Mouse (Mus musculus): ENCODE data around the gene Lipe.
"Not testable (repeated sequence)": the region's sequence is repeated elsewhere in the genome, so short reads cannot be mapped to it uniquely, and the experiment has no call there.

Lipe gene

DNA sequence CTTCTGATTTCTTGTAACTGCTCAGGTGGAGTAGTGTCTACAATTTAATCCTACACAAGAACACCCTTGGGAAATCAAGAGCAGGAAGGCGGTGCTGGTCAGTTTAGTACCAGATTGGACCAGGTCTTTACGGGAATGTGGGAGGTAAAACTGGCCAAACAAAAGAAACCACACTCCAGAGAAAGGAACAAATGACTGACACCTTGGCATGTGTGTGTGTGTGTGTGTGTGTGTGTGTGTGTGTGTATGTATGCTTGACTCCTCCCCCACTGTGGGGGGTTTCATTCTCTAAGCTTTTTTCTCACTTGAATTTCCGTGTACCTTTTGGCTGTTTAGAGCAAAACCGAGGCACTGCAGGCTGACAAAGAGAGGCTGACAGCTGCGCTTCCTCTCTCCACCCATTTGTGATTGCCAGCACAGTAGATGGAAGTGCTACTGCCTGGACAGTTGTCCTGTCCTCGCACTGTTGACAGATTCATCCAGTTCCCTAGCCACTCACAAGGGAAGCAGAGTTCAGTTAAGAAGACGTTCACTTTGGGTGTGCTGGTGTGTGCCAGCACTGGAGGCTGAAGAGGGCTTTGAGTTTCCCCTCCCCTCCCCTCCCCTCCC lies 14.4 kb upstream of the Lipe start, which contains the start of gene Cxcl17:
Gene Cxcl17 (minus strand): TSS at position 54 of the 609 bp plus-strand sequence.
- no peak for DNase-seq (ENCODE audit: low read depth)

DNA sequence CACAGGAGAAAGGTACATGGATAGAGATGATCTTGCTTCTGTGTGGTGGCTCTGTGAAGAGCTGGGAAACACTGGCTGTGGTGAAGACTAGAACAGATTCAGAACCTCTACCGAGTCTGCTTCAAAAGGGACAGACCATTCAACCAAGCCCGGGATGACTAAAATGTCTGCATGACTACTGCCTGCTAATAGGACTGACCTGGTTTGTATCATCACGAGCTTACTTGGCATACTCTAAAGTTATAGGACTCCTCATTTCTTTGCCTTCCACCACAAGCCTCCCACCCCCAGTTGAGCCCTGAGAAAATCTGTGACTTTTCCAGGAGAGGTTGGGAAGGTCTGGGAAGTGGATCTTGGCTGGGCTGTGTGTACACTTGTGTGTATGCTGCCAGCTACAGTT lies 13.4 kb upstream of the Lipe start:
- DNase-seq (ENCODE audit: low read depth) = no peak

DNA sequence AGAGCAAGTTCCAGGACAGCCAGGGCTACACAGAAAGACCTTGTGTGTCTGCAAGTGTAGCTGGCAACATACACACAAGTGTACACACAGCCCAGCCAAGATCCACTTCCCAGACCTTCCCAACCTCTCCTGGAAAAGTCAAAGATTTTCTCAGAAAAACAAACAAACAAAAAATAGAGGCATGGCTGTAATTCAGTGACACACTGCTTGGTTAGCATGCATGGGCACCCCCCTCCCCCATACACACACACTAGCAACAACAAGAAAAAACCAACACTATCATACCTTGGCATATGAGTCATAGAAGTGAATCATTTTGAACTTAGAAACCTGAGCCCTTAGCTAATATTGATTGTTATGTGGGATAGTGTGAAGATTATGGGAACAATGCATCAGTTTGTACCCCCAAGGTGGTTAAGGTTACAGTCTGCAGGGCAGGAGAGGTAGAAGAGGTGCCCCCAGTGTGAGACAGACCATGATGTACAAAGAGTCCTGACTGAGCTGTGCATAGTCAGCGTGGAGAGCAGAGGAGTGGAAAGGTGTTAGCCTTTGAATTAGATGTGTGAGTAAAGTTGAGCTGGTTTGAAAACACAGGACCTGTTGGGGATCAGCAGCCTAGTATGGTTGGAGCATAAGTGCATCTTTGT lies 12.6 kb upstream of the Lipe start:
- DNase-seq (ENCODE audit: low read depth) = no peak

DNA sequence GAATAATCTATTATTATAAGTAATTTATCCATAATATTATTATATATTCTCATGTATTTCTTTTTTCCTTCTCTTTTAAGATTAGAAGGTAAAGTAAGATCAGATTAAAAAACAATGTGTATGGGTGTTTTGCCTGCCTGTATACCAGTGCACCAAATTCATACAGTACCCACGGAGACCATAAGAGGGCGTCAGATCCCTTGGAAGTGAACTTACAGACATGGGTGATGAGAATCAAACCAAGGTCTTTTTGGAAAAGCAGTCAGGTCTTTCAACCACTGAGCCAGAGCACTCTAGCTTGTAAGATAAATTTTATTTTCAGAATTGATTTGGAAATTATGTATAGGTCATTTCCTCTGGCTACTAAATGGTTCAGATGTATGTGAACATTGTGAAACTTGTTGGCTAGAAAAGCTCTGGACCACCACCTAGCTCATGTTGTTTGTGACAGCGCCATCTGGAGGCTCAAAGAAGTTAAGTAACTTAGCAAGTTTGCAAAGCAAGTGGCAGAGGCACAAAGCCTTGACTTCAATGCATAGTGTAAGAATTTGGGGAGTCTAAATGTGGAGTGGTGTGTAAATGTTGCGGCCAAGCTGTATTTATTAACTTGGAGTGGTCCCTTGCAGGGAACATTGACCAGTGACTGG lies 10.7 kb upstream of the Lipe start:
- peak; percentile 66 for DNase-seq (ENCODE audit: low read depth)

DNA sequence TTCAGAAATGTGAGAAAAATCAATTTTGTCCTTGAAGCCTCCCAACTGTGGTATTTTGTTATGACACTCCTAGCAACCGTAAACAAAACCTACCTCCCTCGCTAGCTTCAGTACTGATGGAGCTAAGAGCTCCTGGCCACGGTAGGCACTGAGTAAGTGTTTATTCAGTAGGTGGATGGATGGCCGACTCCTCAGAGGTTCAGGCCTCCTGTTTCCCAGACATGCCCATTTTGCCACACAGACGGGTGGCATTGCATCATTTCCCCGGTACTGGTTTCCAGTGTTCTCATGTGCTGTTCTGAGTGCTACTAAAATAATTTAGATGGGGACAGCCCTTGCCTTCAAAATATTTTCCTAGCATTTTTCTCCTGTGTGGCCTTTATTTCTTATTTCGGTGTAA lies 8.0 kb upstream of the Lipe start:
- DNase-seq (ENCODE audit: low read depth) = no peak

DNA sequence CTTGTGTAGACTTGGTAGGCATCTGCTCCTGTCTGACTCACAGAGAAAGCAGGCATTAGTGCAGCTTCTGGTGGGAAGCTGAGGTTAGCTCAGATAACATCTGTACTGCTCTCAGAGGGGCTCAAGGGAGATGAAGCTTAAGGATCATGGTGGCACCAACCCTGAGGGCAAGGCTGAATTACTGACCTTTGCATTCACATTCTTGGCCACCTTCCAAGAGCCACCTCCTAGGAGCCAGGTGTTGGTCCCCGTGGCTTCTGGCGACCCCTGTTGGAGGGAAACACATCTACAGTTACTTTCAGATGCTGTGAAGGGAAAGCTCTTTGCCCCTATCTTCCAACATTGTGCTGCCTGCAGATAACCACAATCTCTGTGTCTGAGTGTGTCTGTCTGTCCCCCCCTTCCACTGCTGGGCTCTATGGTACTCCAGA lies 4.2 kb upstream of the Lipe start:
- DNase-seq (ENCODE audit: low read depth) = peak; percentile 77

DNA sequence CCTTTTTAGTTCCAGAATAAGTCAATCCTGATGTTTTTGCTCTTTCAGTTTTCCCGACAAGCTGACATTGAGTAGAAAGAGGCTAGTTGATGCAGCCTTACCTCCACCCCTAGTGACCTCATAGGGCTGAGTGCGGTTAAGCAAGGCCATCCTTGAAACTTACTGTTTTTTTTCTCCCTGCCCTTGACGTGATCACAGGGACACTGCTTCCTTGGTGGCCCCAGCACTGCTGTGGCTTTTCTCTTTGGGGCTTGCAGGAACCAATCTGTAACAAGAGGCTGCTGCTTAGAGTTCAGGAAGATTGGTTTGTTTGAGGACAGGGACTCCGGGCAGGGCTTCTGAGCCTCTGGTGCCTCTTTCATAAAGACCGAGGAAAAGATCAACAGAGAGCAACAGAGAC lies 3.5 kb upstream of the Lipe start:
- DNase-seq (ENCODE audit: low read depth) = no peak

DNA sequence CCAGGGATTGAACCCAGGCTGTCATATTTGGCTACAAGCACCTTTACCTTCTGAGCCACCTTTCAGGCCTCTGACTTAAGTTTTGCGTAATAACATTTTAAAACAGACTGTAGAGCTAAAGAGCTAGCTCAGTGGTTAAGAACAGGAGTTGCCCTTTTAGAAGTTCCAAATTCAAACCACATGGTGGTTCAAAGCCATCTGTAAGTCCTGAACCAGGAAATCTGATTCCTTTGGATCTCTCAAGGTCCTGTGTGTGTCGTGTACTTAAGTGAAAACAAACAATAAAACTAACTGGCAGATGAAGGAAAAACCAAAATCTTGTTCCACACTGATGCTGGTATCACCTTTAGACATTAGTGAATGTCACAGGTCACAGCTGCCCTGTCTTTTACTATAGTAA lies 3.0 kb upstream of the Lipe start:
- DNase-seq (ENCODE audit: low read depth) = no peak

DNA sequence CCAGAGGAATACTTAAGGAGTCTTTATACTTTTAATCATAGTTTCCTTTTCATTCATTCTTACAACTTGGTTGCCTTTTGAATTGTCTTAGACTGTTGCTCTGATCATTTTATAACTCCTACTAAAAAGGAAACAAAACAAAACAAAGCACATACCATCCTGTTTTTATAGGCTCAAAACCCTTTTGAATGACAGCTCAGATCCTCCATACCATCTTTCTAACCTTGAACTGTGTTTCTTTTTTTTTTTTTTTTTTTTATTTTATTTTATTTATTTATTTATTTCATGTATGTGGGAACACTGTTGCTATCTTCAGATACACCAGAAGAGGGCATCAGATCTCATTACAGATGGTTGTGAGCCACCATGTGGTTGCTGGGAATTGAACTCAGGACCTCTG lies 518 bp upstream of the Lipe start:
- not testable (repeated sequence) for DNase-seq (ENCODE audit: low read depth)

DNA sequence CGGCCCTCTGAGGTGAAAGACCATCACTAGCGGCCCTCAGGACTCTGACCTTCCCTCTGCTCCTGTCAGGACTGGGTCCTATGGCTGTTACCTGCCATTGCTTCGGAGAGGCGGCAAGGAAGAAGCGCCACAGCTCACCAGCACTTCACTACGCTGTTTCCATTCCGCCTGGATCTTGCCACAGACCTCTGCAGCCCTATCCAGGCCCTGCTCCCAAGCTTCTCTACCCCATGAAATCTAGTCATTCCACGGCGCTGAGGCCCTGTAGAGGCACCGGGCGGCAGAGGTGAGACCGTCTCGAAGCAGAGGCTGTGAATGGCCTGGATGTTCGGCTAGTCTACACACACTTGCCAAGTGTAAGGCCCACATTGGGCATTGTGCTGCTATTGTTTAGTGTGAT lies 1.9 kb downstream of the Lipe start:
- no peak for DNase-seq (ENCODE audit: low read depth)

DNA sequence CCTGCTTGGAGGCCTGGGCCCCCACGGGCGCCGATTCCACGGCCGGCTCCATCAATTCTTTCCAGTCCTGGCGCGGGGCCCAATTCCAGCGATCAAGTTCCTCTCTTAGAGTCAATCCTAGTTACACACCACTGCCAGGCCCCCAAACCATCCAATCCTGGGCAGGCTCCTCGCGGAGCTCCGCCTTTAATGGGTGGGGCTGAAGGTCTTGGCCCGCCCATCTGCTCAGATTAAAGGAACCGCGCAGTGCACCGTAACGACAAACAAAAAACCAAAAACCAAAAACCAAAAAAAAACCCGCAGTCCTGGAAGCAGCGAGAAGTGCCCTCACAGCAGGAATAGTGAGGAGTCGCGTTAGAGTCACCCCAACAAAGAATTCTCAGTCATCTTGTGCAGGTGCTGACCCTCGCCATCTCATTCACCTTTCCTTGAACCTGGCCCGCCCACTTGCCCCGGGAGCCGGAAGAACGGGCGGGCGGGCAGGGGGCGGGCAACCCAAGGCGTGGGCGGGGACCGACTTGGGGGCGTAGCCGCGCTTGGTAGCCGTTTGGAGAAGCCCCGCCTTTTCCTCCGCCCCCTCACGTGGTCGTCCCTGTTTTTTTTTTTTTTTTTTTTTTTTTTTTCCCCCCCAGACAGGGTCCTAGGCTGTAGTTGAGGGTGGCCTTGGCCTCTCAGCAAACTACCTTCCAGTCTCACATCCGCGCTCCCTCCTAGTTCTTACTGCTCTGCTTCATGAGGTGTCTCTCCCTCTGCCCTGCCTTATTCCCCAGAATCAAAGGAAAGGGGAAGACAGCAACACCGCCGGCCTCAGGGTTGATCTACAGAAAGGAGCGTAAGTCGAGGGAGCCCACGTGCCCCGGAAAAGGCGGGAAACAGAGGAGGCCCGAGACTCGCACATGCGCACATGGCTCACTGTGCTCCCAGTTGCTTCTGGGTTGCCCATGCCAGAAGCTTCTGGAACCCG lies 2.7 kb downstream of the Lipe start:
- DNase-seq (ENCODE audit: low read depth) = peak; percentile 98

DNA sequence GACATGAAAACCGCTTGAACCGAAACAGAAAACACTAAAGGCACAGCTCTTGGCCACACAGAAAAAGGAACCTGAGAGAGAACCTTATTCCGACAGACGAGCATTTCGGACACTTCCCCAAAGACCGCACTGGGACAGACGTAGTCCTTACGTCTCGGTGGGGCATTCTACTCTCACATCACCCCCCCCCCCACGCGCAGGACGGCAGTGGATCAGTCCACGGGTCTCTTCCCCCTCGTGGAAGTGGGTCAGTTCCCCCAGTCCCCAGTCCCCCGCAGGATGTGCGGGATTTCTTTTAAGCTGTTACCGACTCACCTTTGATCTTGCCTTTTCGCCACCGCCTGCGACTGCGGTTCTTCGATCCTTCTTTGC lies 3.3 kb downstream of the Lipe start:
- no peak for DNase-seq (ENCODE audit: low read depth)

DNA sequence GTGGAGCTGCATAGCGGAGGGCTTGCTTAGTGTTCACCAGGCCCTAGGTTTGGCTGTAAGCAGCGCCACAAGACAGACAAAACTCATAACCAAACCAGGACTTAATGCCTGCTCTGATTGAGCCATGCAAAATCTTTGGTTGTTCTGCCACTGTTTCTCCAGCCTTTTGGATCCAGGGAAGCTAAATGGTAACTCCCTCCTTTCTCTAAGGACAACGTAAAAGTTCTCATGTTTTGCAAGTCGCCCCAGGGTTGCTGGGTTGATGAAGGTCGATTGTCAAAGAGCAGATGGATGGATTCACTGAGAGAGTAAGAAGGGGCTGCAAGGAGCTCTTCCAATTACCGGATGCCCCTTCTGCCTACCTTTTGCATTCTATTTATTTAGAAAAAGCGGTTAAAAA lies 3.8 kb downstream of the Lipe start:
- DNase-seq (ENCODE audit: low read depth) = no peak

DNA sequence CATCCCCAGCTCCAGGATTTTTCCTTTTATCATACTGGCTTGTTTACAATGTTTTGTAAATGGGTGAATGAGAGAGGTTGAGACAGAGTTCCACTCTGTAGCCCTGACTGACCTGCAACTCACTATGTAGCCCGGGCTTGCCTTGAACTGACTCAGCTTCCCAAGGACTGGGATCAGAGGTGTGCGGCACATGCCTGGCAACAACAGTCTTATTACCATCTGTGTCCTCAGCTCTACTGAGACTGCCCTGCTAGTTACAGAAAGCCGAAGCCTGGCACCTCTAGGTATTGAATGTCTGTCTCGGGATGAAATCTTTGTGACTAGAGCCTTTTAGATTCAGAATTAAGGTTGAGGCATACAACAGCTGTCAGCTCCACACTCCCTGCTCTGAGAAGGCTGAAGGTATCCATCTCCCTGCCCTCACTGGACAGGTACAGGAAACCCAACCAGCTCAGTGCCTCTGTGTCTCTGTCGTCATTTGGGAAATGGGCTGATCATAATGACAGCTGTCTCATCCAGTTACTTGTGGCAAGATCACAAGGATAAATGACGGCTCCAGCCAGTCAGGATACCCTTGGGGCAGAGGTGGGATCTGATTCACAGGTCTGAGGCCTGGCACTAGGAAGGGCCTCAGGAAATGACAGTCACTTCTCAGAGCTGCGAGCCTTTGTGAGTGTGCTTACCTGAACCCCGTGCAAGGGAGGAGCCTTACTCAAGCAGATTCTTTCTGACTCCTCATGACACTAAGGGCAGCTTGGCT lies 4.9 kb downstream of the Lipe start:
- DNase-seq (ENCODE audit: low read depth) = no peak

DNA sequence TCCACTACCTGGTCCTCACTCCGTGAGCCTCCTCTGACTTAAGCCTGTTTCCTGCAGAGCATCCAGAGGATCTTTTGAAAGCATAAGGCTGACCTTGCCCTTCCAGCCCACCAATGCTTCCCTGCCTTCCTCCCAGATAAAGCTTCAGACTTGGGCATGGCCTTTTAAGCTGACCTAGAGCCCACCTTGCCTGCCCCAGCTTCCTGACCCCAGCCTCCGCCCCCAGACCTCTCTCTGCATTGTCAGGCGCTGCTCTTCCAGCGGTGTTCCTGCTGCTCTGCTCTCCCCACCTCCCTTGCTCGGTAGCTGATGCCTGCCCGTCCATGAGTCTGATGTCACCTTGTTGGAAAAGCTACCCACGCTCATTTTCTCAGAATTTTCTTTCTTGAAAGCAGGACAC lies 5.7 kb downstream of the Lipe start:
- no peak for DNase-seq (ENCODE audit: low read depth)

DNA sequence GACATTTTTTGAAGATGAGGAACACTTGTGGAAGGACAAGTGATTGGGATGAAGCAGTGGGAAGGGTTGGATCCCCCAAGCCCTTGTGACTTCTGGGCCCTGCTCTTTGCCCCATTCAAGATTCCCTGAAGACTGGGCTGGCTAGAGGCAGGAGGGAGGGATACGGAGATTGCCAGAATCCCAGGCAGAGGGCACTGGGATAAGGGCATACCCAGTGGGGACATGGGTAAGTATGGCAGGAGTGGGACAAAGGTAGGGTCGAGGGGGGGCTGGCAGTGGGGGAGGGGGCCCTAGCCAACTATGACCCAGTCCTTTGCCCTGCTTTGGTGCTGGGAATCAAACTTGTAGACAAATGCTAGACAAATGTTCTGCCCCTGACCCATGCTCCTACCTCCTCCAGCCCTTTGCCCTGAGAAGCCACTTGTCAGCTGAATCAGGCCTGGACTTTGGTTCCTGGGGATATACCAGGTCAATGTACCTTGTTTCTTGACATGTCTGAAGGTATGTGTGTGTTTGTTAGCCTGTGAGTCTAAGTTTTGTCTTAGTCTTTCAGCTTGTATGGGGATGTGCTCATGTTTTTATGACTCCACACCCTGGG lies 6.6 kb downstream of the Lipe start:
- DNase-seq (ENCODE audit: low read depth) = no peak

DNA sequence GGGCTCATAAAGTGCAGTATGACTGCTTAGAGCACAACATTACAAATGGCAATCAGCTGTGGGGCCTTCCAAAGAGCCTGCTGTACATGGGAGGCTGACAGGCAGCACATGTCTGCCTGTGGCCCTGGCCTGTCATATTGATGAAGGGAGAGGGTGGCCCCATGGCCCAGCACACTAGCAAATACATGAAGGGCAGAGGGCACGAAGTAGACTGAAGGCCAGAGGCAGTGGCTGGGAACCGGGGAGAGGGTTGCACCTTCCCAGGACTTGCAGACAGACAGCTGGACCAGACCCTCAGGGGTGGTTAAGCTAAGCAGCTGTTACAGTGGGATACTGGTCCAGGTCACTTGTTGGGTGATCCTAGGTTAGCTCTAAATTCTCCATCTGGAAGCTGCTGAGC lies 7.5 kb downstream of the Lipe start:
- no peak for DNase-seq (ENCODE audit: low read depth)

DNA sequence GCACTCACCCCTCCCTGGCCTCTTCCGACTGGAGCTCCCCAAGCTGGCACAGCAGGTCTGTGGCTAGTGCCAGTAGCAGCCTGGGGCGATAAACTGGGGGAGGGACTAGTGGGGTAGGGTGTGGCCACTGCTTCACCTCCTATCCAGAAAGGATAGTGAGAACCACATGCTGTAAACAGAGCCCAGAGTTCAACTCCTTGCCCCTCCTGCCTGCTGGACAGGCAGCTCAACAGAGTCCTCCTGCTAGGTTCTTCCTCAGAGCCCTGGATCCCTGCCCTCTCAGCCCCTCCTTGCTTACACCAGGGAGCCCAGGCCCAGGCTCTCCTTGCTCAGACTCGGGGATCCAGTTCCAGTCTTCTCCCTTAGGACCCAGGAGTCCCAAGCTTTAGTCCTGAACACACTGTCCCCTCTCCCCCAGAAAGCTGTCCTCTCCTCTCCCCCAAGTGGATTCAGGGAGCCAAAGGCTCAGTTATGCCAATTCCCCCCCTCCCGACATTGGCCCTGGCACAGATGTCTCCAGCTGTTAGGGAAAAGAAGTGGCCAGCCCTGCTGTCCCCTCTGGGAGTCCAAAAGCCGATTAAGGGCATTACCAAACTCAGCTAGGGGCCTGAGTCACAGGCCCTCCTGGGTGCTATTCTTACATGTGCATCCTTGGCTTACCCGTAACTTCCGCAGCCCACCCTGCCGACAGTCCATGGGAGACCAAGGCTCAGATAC lies 8.3 kb downstream of the Lipe start:
- DNase-seq (ENCODE audit: low read depth) = no peak

DNA sequence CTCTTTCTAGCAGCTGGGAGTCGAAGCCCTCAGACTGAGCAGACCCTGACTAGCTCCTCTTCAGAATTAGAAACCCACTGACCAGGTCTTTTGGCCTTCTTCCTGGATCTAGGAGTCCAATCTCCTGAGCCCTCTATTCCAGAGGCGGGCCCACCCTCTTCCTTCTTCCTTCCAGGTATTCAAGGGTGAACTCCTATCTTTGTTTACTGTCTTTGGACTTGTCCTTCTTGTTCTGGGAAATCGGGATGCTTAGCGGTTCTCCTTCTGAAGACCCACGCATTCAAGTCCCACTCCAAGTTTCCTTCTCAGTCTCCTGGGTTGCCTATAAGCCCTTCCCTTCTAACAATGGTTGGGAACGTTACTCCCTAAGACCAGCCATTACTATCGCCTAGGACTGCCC lies 9.6 kb downstream of the Lipe start:
- no peak for DNase-seq (ENCODE audit: low read depth)

DNA sequence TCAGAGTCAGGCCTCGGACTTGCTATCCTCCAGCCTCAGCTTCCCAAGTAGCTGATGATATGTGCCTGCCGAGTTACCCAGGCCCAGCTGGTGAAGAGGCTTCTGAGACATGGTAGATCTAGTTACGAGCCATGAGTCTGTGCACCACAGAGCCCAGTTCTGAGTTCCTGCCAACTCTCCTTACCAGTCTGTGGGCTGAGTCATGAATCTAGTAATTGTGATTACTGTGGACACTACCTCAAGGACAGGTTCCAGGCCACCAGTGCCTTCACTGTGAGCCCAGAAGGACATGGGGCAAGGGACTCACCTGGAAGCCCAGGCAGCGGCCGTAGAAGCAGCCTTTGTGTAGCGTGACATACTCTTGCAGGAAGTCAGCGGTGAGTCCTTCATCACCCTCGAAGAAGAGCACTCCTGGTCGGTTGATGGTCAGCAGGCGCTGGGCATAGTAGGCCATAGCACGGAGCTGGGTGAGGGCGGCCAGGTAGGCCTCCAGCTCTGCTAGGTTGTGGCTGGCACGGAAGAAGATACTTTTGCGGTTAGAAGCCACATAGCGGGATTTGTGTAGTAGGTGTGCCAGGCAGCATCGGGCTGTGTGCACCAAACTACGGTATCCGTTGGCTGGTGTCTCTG lies 10.6 kb downstream of the Lipe start:
- DNase-seq (ENCODE audit: low read depth) = no peak
